Mouse (Mus musculus) megakaryocyte, embryonic 14.5 days (primary cell): ENCODE measurements around the gene Mfap1b.

Experiments used
- FLI1 ChIP-seq: IDR thresholded peaks from 2 replicates; pipeline ENCODE4 v1.6.1; 2012; ENCODE audit warnings: low read length, inconsistent platforms, mixed read lengths
- GATA1 ChIP-seq: IDR thresholded peaks from 3 replicates; pipeline ENCODE4 v1.6.1; 2012; ENCODE audit warnings: mixed read lengths, low read length, inconsistent platforms, borderline replicate concordance

GRCm38 (mm10) chr2:121418476-121418875 lies 55.4 kb downstream of the Mfap1b start:
- TF ChIP-seq FLI1, result no peak
- no peak for TF ChIP-seq GATA1
